Mouse (Mus musculus) Patski (cell line): Measurements from ENCODE around the gene Vmn1r56. TPM values are rescaled to one million over a fixed set of nuclear protein-coding genes. Genes with fewer than 3 reads are reported as not detected.
"Not testable (repeated sequence)": the region's sequence is repeated elsewhere in the genome, so short reads cannot be mapped to it uniquely, and the experiment has no call there.

Experiments used
- ATAC-seq: fragments of 100-300 bp; one replicate; pipeline ENCODE4 v1.8.0; 2021
- CTCF ChIA-PET: fragments of 350-600 bp; sonication (Branson Sonifier 250); formaldehyde crosslinking; loops from one replicate; lab custom pipeline; 2022; ENCODE audit warnings: inconsistent platforms; lab: Charles Lee
- POLR2A ChIA-PET: fragments of 350-600 bp; sonication (Branson Sonifier 250); formaldehyde crosslinking; loops from one replicate; lab custom pipeline; 2022; ENCODE audit warnings: antibody characterized with exemption, inconsistent platforms; lab: Charles Lee
- DNase-seq: peaks from one replicate; pipeline ENCODE4 v3.0.0-alpha.2; 2011; ENCODE audit warnings: low read depth, low spot score
- H3K27me3 ChIP-seq: fragments of 371-371 bp; one replicate; pipeline ENCODE4 v1.5.1; 2021
- in situ Hi-C: fragments of 300-500 bp; cut with MboI; formaldehyde crosslinking; loops from 3 replicates; pipeline ENCODE4 v1.11.1; 2018; ENCODE audit warnings: low pct_unique_long_range_greater_than_20kb, mixed read lengths
- polyA plus RNA-seq: library from polyadenylated mRNA; unstranded; gene quantifications from one replicate; pipeline ENCODE4 v1.2.3, GENCODE M21; 2021

Vmn1r56 gene
- polyA plus RNA-seq = not detected

DNA sequence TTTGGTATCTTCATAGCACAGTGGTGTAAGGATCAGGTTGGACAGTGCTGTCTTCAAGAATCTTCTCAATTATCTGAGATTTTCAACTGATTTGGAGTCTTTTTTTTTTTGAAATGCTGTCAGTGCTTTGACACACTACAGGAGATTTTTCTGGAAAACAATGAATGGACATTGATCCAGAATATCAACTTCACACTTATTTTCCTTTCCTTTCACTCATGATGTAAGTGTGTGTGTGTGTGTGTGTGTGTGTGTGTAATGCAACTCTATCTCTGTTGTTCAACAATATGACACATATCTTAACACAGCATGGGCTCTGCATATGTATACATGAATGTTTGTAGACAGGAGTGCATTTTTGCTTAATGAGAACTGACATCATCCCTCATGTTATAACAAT is at the start of gene Vmn1r56:
Vmn1r56 (minus strand) TSS at position 101 of the 400 bp plus-strand sequence.
- ATAC-seq, in situ Hi-C loops, H3K27me3 ChIP-seq, CTCF ChIA-PET, DNase-seq, POLR2A ChIA-PET: not testable (repeated sequence)

DNA sequence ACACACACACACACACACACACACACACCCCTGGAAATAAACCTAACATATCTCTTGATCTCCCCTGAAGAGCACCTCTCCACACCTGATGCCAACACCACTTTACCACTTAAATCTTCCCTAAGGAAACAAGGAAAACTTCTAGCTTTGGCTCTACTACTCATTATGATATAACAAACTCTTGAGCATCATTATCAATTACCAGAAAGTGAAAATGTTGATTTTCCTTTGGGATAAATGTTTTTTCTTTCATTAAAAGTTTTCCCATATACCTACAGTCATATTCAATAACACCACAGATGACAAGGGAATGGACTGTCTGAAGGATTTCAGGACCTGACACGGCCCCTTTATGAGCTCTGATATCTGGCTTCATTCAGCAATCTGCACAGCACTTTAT is 21.6 kb upstream of the Vmn1r56 start, which contains the start of gene Vmn1r57:
Vmn1r57 (plus strand) TSS at position 301 of the 400 bp plus-strand sequence.
- POLR2A ChIA-PET, H3K27me3 ChIP-seq, ATAC-seq, DNase-seq, CTCF ChIA-PET: not testable (repeated sequence)
- in situ Hi-C loops = loop anchor here (5.0 kb wide), 1 partner anchor 239 kb away; the partner anchor contains the start of gene Vmn1r59

- H3K27me3 ChIP-seq, DNase-seq, in situ Hi-C loops, ATAC-seq, CTCF ChIA-PET, POLR2A ChIA-PET: not testable (repeated sequence)
Observed at GRCm38 (mm10) chr7:5149570-5149969, 47.0 kb downstream of the Vmn1r56 start, which contains the start of gene Vmn1r55. Vmn1r55 (minus strand) TSS chr7:5149670.

Other genes with a start within 250 kb of the Vmn1r56 start
- gene Sbk2, start 232.3 kb downstream of the Vmn1r56 start, polyA plus RNA-seq = 1.8 TPM
- gene Sbk3, start 225.6 kb downstream of the Vmn1r56 start, polyA plus RNA-seq = 0.09 TPM
- gene Zfp579, start 200.6 kb downstream of the Vmn1r56 start, polyA plus RNA-seq = 25.1 TPM
- 11.0 TPM for gene Zfp524, start 182.3 kb downstream of the Vmn1r56 start, polyA plus RNA-seq
- gene Fiz1, start 182.1 kb downstream of the Vmn1r56 start, polyA plus RNA-seq = 31.6 TPM
- gene Gm44973, start 181.3 kb downstream of the Vmn1r56 start, polyA plus RNA-seq = 1.3 TPM
- 33.9 TPM for gene Zfp865, start 176.4 kb downstream of the Vmn1r56 start, polyA plus RNA-seq
- gene Ccdc106, start 176.2 kb downstream of the Vmn1r56 start, polyA plus RNA-seq = 7.9 TPM
- not detected for gene 4632433K11Rik, start 162.6 kb downstream of the Vmn1r56 start, polyA plus RNA-seq
- gene Zfp784, start 158.3 kb downstream of the Vmn1r56 start, polyA plus RNA-seq = 6.3 TPM
- 22.4 TPM for gene Zfp580, start 145.2 kb downstream of the Vmn1r56 start, polyA plus RNA-seq
- gene U2af2, start 134.6 kb downstream of the Vmn1r56 start, polyA plus RNA-seq = 216 TPM
- 138 TPM for gene Epn1, start 116.5 kb downstream of the Vmn1r56 start, polyA plus RNA-seq
- gene Rfpl4, start 79.8 kb downstream of the Vmn1r56 start, polyA plus RNA-seq = not detected
- 0.05 TPM for gene Rasl2-9, start 70.8 kb downstream of the Vmn1r56 start, polyA plus RNA-seq
- gene Vmn1r55, start 47.1 kb downstream of the Vmn1r56 start, polyA plus RNA-seq = under 0.01 TPM
- not detected for gene Vmn1r57, start 21.7 kb upstream of the Vmn1r56 start, polyA plus RNA-seq
- gene Gm5065, start 153.8 kb upstream of the Vmn1r56 start, polyA plus RNA-seq = not detected
- not detected for gene Nlrp2, start 154.3 kb upstream of the Vmn1r56 start, polyA plus RNA-seq
- not detected for gene Vmn1r58, start 216.6 kb upstream of the Vmn1r56 start, polyA plus RNA-seq